Mouse (Mus musculus) megakaryocyte, embryonic 14.5 days (primary cell): ENCODE results near the gene D630003M21Rik. TPM values are rescaled to one million over a fixed set of nuclear protein-coding genes. Genes with fewer than 3 reads are reported as not detected.

Source experiments
- H3K27me3 ChIP-seq: replicated peaks from 2 replicates; pipeline ENCODE3; 2012; ENCODE audit warnings: inconsistent platforms
- H3K36me3 ChIP-seq: replicated peaks from 2 replicates; pipeline ENCODE3; 2012; ENCODE audit warnings: low read length, inconsistent platforms, mixed read lengths
- H3K4me1 ChIP-seq: 2 replicates; pipeline ENCODE4 v1.6.1; 2012; ENCODE audit warnings: inconsistent platforms
- H3K4me3 ChIP-seq: replicated peaks from 2 replicates; pipeline ENCODE3; 2012; ENCODE audit warnings: moderate library complexity, mild to moderate bottlenecking, inconsistent platforms
- H3K9me3 ChIP-seq: 2 replicates; pipeline ENCODE4 v1.6.1; 2012; ENCODE audit warnings: inconsistent platforms
- FLI1 ChIP-seq: IDR thresholded peaks from 2 replicates; pipeline ENCODE4 v1.6.1; 2012; ENCODE audit warnings: low read length, inconsistent platforms, mixed read lengths
- GATA1 ChIP-seq: IDR thresholded peaks from 3 replicates; pipeline ENCODE4 v1.6.1; 2012; ENCODE audit warnings: mixed read lengths, low read length, inconsistent platforms, borderline replicate concordance
- polyA plus RNA-seq: library from polyadenylated mRNA; stranded (reverse); fragments of >175 nt; gene quantifications from 2 replicates; pipeline ENCODE4 v1.2.3, GENCODE M21; 2012; ENCODE audit warnings: low replicate concordance; ENCODE audit not compliant: insufficient read depth

Gene D630003M21Rik
- polyA plus RNA-seq, 1 experiment, result not detected

DNA sequence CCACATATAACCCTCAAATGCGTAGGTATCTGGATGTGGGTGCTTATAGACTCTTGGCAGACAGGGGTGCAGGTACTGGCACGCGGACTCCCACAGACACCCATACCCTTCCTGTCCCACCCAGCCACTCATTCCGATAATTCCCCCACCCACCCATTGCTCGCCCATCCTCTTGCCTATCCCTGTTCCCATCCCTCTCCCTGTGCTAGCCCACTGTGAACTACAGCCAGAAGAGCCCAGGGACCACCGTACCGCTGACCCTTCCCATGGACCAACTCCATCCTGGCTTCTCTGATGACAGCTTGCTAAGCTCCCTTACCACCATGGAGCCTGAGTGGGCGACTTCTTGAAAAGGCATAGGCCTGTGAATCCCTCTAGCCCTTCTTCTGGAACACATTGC is 82.1 kb downstream of the D630003M21Rik start:
- Histone ChIP-seq H3K27me3 (peaks cover 90% of the 10 kb centered on the region), H3K4me1 (peaks cover 55% of the 10 kb centered on the region)

DNA sequence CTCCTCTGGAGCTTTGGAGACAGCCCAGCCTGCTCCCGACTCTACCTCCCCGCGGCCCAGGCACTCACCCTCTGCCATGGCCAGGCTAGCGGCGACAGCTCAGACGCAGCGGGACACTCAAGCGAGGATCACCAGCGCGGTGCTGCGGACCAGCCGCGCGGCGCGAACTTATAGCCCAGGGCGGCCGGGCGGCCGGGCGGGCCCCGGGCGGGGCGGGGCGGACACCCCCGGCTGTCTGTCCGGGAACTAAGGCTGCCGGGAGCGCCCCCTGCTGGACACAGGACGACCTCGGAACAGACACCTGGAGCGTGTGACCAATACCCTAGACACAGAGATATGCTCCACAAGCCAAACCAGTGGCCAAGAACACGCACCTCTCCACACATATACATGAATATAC is 82.8 kb downstream of the D630003M21Rik start, which contains the start of gene Tgm2:
Tgm2 (minus strand) TSS at position 214 of the 400 bp plus-strand sequence.
- peak within 1 kb of the TSS; percentile 89 for H3K4me3 ChIP-seq
- H3K27me3 ChIP-seq, result peaks cover 91% of the 10 kb centered on the region
- TF ChIP-seq FLI1, result no peak
- no peak for TF ChIP-seq GATA1
- peaks cover 62% of the 10 kb centered on the region for H3K4me1 ChIP-seq
- peaks cover 4% of the 10 kb centered on the region for H3K36me3 ChIP-seq
- H3K9me3 ChIP-seq, result peaks cover 13% of the 10 kb centered on the region

More for the DNA sequence above, 82.1 kb downstream of the D630003M21Rik start:
- H3K9me3 ChIP-seq, result peaks cover 18% of the 10 kb centered on the region
- H3K36me3 ChIP-seq, result peaks cover 4% of the 10 kb centered on the region
- TF ChIP-seq FLI1, result no peak
- TF ChIP-seq GATA1, result no peak
- H3K4me3 ChIP-seq, result no peak overlapping the region

DNA sequence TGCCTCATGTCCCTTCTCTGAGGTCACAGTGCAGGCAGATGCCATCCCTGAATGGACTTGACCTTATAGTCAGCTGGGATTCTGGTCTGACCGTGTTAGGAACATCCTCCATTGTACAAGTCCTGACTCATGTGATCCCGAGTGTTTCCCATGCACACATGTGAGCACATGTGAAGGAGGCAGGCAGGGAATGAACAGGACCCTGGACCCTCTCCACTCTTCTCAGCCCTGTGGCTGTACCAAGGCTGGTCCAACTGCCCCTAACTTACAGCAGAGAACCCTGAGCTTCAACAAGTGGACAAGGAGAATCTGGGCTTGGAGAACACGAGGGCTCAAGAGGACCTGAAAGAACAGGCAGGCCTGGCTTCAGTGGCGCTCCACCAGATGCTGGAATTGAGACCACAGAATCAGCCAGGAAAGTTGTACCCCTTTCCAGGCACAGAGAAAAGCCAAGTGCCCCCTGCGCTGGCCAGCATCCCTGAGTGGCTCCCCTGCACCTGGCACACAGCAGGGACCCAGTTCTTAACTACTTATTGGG is 83.4 kb downstream of the D630003M21Rik start:
- Histone ChIP-seq H3K4me1 (peaks cover 69% of the 10 kb centered on the region), H3K9me3 (peaks cover 7% of the 10 kb centered on the region), H3K27me3 (peaks cover 91% of the 10 kb centered on the region), H3K36me3 (no peaks in the 10 kb centered on the region), H3K4me3 (peak overlapping the region; percentile 89)
- no peak for TF ChIP-seq GATA1
- TF ChIP-seq FLI1, result no peak

DNA sequence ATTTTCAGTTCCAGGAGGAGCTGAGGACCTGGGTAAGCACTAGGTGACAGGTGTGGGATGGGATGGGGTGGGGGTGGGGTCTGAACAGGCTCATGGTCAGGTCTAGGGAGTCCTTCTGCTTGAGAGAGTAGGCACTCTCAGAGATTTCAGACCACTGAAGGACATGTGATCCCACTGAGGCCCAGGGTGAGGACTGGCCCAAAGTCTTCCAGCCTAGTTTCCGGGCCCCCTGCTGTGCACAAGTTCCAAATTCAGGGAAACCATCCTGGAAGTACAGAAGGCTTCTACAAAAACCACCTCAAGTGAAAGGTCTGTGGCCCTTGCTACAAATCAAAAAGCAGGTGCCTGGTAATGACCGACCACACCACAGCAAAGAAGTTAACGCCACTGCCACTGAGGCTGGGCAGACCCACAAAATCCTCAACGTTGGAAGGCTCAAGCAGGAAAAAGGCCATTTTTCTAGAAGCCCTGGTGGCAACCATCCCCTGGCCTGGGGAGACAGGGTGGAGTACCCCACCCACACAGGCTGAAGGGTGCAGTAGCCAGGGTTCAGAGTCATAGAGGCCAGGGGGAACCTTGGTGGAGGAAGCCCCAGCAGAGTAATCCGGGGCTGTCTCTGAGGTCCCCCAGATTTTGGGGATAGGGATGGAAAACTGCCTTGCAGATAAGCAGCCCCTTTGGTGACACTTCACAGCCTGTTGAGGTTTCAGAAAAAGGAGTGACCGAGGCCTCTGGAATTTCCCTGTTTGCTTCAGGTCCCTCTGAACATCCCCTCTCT is 84.1 kb downstream of the D630003M21Rik start:
- H3K36me3 ChIP-seq, result no peaks in the 10 kb centered on the region
- TF ChIP-seq GATA1 (no peak), FLI1 (no peak)
- H3K4me3 ChIP-seq, result peak overlapping the region; percentile 57
- H3K9me3 ChIP-seq, result peaks cover 2% of the 10 kb centered on the region
- peaks cover 75% of the 10 kb centered on the region for H3K4me1 ChIP-seq
- H3K27me3 ChIP-seq, result peaks cover 94% of the 10 kb centered on the region

DNA sequence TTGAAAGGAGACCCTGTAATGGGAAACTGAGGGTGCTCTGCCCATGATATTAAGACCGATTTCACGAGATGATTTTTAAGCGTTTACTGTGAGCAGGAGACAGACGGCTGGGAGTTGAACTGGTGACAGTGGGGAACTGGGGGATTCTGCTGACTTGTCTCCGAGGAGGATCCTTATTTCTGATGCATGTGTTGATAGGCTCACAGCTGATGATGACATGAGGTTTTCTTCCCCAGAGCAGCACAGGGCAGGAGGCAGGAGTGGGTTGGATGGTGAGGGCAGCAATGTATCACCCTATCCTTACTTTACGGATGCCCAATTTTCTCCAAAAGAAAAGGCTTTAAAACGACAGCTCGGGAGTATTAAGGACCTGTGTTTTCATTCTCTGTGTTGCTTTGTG is 84.8 kb downstream of the D630003M21Rik start:
- no peak for TF ChIP-seq FLI1
- peaks cover 82% of the 10 kb centered on the region for H3K4me1 ChIP-seq
- H3K9me3 ChIP-seq, result no peaks in the 10 kb centered on the region
- H3K27me3 ChIP-seq, result peaks cover 94% of the 10 kb centered on the region
- H3K4me3 ChIP-seq, result no peak overlapping the region
- no peaks in the 10 kb centered on the region for H3K36me3 ChIP-seq

DNA sequence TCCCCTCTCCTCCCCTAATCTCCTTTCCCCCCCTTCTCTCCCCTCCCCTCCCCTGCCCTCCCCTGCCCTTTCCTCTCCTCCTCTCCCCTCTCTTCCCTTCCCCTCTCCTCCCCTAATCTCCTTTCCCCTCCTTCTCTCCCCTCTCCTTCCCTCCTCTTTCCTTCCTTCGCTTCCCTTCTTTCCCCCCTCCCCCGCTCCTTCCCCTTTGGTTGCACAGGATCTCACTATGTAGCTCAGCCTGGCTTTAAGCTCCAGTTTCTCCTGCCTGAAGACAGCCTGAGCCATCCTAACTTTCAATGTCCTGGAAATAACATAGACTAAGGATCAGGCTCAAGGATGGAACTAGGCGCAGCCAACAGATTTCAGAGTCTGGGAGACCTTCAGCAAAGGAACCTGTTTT is 85.2 kb downstream of the D630003M21Rik start:
- TF ChIP-seq GATA1 (no peak), FLI1 (no peak)
- H3K9me3 ChIP-seq, result no peaks in the 10 kb centered on the region
- H3K4me3 ChIP-seq, result no peak overlapping the region
- H3K4me1 ChIP-seq, result peaks cover 86% of the 10 kb centered on the region
- peaks cover 94% of the 10 kb centered on the region for H3K27me3 ChIP-seq
- peaks cover 1% of the 10 kb centered on the region for H3K36me3 ChIP-seq

DNA sequence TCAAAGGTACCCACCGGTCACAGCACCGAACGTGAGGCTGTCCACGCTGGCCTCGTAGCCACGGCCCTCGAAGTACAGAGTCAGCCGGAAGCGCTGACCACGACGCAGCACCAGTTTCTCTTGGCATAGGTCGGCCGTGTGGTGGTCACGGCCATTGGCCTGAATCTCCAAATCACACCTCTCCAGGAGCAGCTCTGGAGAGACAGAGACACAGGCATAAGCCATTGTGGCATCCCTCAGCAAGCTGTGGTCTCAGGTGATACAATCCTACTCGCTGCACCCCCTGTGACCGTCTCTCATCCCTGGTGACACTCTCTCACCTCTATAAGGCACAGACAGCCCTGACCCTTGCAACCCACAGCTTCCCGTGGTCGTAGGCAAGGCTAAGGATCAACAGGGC is 86.0 kb downstream of the D630003M21Rik start:
- H3K4me3 ChIP-seq, result no peak overlapping the region
- H3K27me3 ChIP-seq, result peaks cover 98% of the 10 kb centered on the region
- H3K4me1 ChIP-seq, result peaks cover 85% of the 10 kb centered on the region

DNA sequence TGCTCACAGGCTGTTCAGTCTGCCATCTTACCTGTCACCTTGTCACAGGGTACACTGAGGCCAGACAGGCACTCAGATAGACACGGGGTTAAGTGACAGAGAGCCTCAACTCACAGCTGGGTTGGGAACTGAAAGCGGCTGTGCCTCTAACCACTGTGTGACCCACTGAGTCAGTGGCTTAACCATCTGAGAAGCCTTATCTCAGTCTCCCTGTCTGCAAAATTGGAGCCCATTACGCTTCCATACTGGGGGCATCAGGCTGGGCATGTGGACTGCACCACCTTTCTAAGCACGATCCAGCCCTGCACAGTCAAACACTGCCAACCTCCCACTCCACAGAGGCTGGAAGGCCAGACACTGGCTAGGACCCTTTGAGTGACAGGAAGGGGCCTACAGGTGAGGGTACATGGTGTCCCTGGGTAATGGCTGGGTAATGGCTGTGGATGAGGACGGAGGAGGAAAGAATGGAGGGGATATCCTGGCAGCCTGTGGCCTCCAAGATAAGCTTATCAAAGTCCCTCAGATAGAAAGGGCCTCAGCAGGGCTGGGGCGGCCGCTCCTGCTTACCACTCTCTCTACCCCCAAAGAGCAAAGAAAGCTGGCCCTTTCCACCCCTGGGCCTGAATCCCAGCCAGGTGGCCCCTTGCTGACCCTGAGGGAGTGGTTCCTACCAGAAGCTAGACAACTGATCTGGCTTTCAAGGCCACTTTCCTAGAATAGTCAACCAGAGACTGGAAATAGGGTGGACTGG is 87.2 kb downstream of the D630003M21Rik start:
- Histone ChIP-seq H3K36me3 (peaks cover 4% of the 10 kb centered on the region), H3K27me3 (peaks cover 95% of the 10 kb centered on the region), H3K4me1 (peaks cover 81% of the 10 kb centered on the region), H3K9me3 (no peaks in the 10 kb centered on the region), H3K4me3 (peak overlapping the region; percentile 85)
- no peak for TF ChIP-seq FLI1
- TF ChIP-seq GATA1, result no peak

More for the DNA sequence above, 86.0 kb downstream of the D630003M21Rik start:
- TF ChIP-seq GATA1 (no peak), FLI1 (no peak)
- Histone ChIP-seq H3K9me3 (no peaks in the 10 kb centered on the region), H3K36me3 (peaks cover 4% of the 10 kb centered on the region)

DNA sequence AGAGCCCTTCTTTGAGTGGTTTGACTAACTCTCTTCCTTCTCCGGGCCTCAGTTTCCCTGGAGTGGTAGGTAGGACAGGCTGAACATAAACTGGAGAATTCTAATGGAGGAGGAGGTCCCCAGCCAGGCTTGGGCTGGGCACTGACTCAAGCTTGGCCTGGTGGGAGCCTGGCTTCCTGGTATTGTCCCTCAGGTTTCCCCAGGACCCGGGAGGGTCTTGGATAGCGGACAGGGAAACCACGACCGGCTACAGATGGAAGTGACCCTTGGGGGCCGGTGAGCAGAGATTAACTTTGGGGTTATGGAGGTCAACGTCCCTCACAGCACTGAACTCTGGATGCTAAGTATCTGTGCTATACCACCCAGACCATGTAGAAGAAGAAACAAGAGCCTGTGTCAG is 87.8 kb downstream of the D630003M21Rik start:
- Histone ChIP-seq H3K4me3 (peak overlapping the region; percentile 85), H3K9me3 (no peaks in the 10 kb centered on the region), H3K4me1 (peaks cover 80% of the 10 kb centered on the region), H3K27me3 (peaks cover 94% of the 10 kb centered on the region), H3K36me3 (peaks cover 4% of the 10 kb centered on the region)
- TF ChIP-seq FLI1 (no peak), GATA1 (no peak)
